Mouse (Mus musculus): ENCODE measurements around the gene C5ar1. TPM values are rescaled to one million over a fixed set of nuclear protein-coding genes. Genes with fewer than 3 reads are reported as not detected.
"Not testable (repeated sequence)": the region's sequence is repeated elsewhere in the genome, so short reads cannot be mapped to it uniquely, and the experiment has no call there.

C5ar1 gene
- polyA plus RNA-seq, 1 experiment from 2014 or later: 2.4 TPM

DNA sequence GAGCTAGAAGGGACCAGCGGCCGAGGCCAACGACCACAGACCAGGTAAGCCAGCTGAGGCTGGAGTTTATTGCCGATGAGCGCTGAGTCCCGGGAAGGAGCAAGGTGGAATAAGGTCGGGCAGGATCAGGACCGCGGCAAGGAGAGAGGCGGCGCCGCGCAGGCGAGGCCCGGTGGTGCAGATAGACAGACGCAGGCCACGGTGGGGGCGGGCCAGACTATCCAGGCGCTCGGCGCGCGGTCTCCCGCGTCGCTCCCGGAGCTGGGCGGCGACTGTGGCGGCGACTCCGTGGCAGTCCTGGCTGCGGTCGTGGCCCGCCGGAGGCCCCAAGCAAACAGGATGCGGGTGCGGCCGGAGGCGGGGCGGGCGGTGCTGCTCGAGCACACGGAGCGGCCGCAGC, 13.3 kb upstream of the C5ar1 start:
- under 1% methylated on average over 46 of the region's 46 CpGs for WGBS
- H3K4me2 ChIP-seq (replicated peaks): peak overlapping the region; percentile 95
- no peaks in the 10 kb centered on the region for H3K9me3 ChIP-seq

DNA sequence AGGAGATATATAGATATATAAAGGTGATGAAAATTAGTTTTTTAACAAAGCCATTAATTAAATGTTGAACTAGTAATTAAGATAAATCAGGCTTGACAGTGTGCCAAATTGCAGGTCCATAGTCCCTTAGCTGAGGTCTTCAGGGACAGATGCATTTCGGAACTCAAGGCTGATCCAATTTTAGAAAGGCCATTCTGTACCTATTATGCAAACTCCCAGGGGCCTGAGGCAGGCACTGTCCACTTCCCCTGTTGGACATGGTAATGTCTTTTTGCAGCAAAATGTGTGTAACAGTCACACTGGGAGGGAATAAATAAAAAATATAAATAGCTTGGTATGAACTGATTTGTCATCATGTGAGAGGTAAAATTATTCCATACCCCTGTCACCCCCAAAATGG, 11.8 kb upstream of the C5ar1 start:
- H3K36me3 ChIP-seq: peaks cover 5% of the 10 kb centered on the region
- WGBS: 69% methylated on average over 1 of the region's 1 CpGs
- H3K4me2 ChIP-seq (replicated peaks): no peak overlapping the region
- H3K4me3 ChIP-seq (replicated peaks): no peak overlapping the region
- H3K4me1 ChIP-seq (replicated peaks): peaks cover 29% of the 10 kb centered on the region
- H3K27me3 ChIP-seq (replicated peaks): no peaks in the 10 kb centered on the region
- H3K27ac ChIP-seq: no peak overlapping the region
- no peak overlapping the region for H3K9ac ChIP-seq
- no peaks in the 10 kb centered on the region for H3K9me3 ChIP-seq
- ATAC-seq: no peak

More for the DNA sequence above, 13.3 kb upstream of the C5ar1 start:
- ATAC-seq: peak; percentile 82
- Histone ChIP-seq H3K4me1 (replicated peaks) (peaks cover 30% of the 10 kb centered on the region), H3K4me3 (replicated peaks) (peak overlapping the region; percentile 67), H3K27ac (peak overlapping the region; percentile 97), H3K27me3 (replicated peaks) (no peaks in the 10 kb centered on the region), H3K9ac (peak overlapping the region; percentile 70), H3K36me3 (peaks cover 16% of the 10 kb centered on the region)

DNA sequence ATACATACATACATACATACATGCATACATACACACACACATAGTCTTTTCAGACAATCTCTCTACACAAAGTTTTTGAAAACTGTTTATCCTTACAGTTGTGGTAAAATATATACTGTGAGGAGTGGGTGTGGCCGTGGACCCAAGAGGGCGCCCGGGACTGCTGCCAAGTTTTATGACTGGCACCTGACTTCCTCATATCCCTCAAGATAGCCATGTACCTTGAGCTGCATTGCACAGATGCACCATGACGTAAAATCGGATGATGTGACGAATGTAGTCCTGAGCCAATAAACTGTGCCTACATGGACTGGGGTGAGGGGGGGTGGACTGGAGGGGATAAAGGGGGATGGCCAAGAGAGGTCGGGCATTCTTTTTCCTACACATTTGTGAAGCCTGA, 7.3 kb upstream of the C5ar1 start:
- not testable (repeated sequence) for H3K9me3 ChIP-seq; H3K4me1 ChIP-seq (replicated peaks); H3K27me3 ChIP-seq (replicated peaks); H3K4me2 ChIP-seq (replicated peaks); H3K4me3 ChIP-seq (replicated peaks); H3K9ac ChIP-seq; H3K36me3 ChIP-seq; H3K27ac ChIP-seq
- WGBS: 76% methylated on average over 7 of the region's 7 CpGs
- peak; percentile 45; the same call in 1 of the 2 replicates for ATAC-seq

DNA sequence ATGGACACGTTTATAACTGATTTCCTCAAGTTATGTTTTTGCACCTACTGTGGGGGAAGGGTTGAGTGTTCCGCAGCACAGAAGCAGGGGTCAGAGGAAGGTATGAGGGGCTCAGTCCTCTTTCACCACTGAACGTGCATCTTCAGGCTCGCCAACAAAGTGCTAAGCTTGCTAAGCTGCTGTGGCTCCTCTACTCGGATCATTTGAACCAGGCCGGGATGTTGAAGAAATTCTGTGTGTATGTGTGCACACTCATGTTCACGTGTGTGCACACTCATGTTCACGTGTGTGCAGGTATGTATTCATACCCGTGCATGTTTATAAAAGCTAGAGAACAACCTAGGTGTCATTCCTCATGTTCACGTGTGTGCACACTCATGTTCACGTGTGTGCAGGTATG, 6.5 kb upstream of the C5ar1 start:
- ATAC-seq: no peak
- Histone ChIP-seq H3K4me3 (replicated peaks) (no peak overlapping the region), H3K36me3 (no peaks in the 10 kb centered on the region), H3K9ac (no peak overlapping the region), H3K4me2 (replicated peaks) (no peak overlapping the region), H3K27ac (no peak overlapping the region), H3K4me1 (replicated peaks) (no peaks in the 10 kb centered on the region), H3K9me3 (no peaks in the 10 kb centered on the region), H3K27me3 (replicated peaks) (no peaks in the 10 kb centered on the region)
- 90% methylated on average over 11 of the region's 11 CpGs for WGBS

DNA sequence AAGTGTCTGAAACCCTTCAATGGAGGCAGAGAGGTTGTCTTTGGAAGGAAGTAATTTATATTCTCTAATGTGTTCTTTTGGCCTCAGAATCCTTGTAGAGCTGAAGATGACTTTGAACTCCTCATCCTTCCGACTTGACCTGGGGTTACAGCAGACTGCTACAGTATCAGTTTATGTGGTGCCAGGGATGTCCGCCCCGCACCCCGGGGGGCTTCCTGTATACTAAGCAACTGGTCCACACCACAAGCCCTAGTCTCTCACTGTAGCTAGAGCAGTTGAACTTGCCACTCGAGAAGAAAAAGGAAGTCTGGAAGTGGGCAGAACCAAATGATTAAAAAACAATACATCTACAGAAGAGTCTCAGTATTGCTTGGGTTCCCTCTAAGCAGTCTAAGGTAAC, 4.5 kb upstream of the C5ar1 start:
- no peak overlapping the region for H3K9ac ChIP-seq
- no peak overlapping the region for H3K27ac ChIP-seq
- WGBS: 80% methylated on average over 5 of the region's 5 CpGs

DNA sequence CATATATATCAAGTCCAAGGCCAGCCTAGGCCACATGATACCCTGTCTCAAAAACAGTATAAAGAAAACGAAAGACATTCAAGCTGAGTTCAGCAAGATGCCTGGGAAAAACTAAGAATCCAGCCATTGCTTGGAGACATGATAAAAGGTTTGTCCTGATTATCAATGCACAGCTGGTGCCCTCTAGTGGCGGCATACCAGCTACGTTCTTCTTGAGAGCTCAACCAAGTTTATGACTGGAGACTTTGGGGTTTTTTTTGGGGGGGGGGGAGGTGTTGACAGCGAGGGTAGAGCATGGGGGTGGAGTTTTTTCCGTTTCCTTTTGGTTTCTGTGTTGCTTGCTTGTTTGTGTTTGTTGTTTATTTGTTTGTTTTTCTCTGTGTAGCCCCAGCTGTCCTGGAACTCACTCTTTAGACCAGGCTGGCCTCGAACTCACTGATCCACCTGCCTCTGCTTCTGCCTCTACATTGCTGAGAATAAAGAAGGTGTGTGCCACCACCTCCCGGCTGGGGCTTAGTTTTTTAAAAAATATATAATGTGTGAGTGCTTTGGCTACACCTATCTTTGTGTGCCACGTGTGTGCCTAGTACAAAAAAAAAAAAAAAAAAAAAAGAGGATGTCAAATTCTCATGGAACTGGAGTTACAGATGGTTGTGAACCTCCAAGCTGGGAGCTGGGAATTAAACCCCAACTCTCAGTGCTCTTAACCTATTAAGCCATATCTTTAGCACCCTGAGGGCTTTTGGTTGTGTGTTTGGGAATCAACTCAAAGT, 3.9 kb upstream of the C5ar1 start:
- WGBS: 28% methylated on average over 8 of the region's 8 CpGs

More for the DNA sequence above, 4.5 kb upstream of the C5ar1 start:
- Histone ChIP-seq H3K27me3 (replicated peaks) (no peaks in the 10 kb centered on the region), H3K4me2 (replicated peaks) (no peak overlapping the region), H3K4me3 (replicated peaks) (no peak overlapping the region), H3K4me1 (replicated peaks) (no peaks in the 10 kb centered on the region), H3K36me3 (no peaks in the 10 kb centered on the region), H3K9me3 (no peaks in the 10 kb centered on the region)
- ATAC-seq: no peak

DNA sequence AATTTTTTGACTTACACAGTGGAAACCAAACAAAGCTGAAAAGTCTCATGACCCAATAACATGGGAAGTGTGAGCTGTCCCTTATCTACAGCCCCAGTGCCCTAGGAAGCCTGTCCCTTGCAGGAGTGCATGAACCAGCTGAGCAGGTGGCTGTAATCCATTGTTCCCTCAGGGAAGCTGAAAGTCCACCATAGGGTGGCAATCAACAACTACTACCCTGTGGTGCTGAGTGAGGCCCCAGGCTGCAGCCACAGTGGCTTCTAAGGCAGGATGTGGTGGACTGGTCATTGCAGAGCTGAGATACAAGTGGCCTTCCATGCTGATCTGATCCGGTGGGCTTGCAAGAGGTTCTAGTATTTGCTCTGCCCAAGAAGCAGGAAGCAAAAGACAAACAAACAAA, 1.8 kb upstream of the C5ar1 start:
- Histone ChIP-seq H3K4me3 (replicated peaks) (no peak overlapping the region), H3K27me3 (replicated peaks) (0 out of 2 replicates have a peak, but pooled peaks cover 2% of the 10 kb centered on the region), H3K9ac (no peak overlapping the region), H3K9me3 (no peaks in the 10 kb centered on the region), H3K4me2 (replicated peaks) (no peak overlapping the region), H3K27ac (no peak overlapping the region), H3K36me3 (no peaks in the 10 kb centered on the region), H3K4me1 (replicated peaks) (no peaks in the 10 kb centered on the region)
- 58% methylated on average over 1 of the region's 1 CpGs for WGBS
- peak; percentile 84 for ATAC-seq

More for the DNA sequence above, 3.9 kb upstream of the C5ar1 start:
- no peak overlapping the region for H3K9ac ChIP-seq
- H3K27me3 ChIP-seq (replicated peaks): no peaks in the 10 kb centered on the region
- no peaks in the 10 kb centered on the region for H3K9me3 ChIP-seq
- no peak overlapping the region for H3K4me2 ChIP-seq (replicated peaks)
- no peak overlapping the region for H3K4me3 ChIP-seq (replicated peaks)
- no peaks in the 10 kb centered on the region for H3K36me3 ChIP-seq
- H3K27ac ChIP-seq: no peak overlapping the region
- 0 out of 2 replicates have a peak, but pooled peaks have one; percentile 1 for ATAC-seq
- H3K4me1 ChIP-seq (replicated peaks): no peaks in the 10 kb centered on the region

DNA sequence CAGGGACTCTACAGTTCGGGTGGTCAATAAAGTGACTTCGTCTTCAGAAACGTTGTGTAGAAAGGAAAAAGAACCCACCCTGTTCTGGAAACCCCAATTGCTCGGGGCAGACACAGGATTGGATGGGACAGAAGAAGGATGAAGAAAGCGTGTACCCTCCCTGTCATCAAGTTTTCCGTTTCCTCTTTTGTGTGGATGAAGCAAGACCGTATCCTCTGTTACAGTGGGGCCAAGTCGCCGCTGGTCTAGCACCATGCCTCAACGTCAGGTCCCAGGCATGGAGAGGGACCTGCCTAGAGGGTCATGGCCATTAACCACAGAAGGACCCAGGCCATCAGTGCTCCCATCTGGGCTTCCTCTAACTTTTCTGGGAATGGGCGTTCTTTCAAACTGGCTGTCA, 1.5 kb downstream of the C5ar1 start:
- Histone ChIP-seq H3K4me1 (replicated peaks) (no peaks in the 10 kb centered on the region), H3K4me2 (replicated peaks) (no peak overlapping the region), H3K36me3 (no peaks in the 10 kb centered on the region), H3K9ac (no peak overlapping the region), H3K27ac (no peak overlapping the region), H3K27me3 (replicated peaks) (0 out of 2 replicates have a peak, but pooled peaks cover 2% of the 10 kb centered on the region), H3K9me3 (no peaks in the 10 kb centered on the region), H3K4me3 (replicated peaks) (no peak overlapping the region)
- WGBS: 85% methylated on average over 11 of the region's 11 CpGs
- ATAC-seq: no peak

DNA sequence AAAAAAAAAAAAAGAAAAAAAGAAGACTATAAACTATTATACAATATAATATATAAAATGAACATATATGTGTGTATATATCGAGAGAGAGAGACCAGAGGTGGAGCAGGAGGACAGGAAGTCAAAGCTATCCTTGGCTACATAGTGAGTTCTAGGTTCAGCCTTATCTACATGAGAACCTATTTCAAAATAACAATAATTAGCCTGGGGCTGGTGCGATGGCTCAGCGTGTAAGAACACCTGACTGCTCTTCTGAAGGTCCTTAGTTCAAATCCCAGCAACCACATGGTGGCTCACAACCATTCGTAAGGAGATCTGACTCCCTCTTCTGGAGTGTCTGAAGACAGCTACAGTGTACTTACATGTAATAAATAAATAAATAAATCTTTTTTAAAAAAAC, 3.4 kb downstream of the C5ar1 start:
- not testable (repeated sequence) for ATAC-seq; H3K4me1 ChIP-seq (replicated peaks); H3K4me3 ChIP-seq (replicated peaks); H3K27me3 ChIP-seq (replicated peaks); H3K9ac ChIP-seq; H3K9me3 ChIP-seq; H3K27ac ChIP-seq; H3K36me3 ChIP-seq; H3K4me2 ChIP-seq (replicated peaks)
- WGBS: 81% methylated on average over 4 of the region's 4 CpGs

DNA sequence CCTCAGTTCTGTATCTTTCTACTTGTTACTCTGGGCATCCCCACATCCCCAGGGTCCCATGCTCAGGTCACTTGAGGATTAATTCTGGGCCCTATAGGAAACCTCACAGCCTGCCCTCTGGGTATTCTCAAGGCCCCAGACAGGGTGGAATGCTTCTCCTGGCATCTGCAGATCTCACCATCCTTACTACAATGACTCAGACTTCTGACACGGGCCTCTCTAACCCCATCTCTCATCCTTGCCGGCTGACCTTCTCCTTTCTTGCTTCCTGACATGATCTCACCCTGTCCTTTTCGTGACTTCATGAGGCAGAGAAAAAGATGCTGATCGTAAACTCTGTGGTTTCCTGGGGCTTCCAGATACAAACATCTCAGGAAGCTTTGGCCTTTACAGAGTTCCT, 5.1 kb downstream of the C5ar1 start:
- H3K4me1 ChIP-seq (replicated peaks): no peaks in the 10 kb centered on the region
- H3K27me3 ChIP-seq (replicated peaks): 0 out of 2 replicates have a peak, but pooled peaks cover 2% of the 10 kb centered on the region
- H3K27ac ChIP-seq: no peak overlapping the region
- H3K4me2 ChIP-seq (replicated peaks): no peak overlapping the region
- H3K36me3 ChIP-seq: no peaks in the 10 kb centered on the region
- 45% methylated on average over 4 of the region's 4 CpGs for WGBS
- H3K9me3 ChIP-seq: no peaks in the 10 kb centered on the region
- ATAC-seq: no peak
- H3K4me3 ChIP-seq (replicated peaks): no peak overlapping the region
- no peak overlapping the region for H3K9ac ChIP-seq

DNA sequence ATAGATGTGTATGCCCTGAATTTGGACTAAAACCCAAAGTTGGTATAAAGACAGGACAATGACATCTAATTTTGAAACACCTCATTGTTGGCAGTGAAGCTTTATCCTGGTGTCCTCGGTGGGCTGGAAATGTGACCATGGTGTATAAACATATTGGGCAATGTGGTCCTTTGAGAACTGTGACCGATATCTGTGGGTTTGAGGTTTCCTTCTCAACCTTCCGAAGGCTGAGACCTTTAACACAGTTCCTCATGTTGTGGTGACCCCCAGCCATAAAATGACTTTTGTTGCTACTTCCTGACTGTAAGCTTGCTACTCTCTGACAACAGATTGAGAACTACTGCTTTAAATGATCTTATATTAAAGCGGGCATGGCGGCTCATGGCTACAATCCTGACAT, 8.7 kb downstream of the C5ar1 start:
- WGBS: 81% methylated on average over 5 of the region's 5 CpGs
- no peak overlapping the region for H3K4me3 ChIP-seq (replicated peaks)
- H3K9me3 ChIP-seq: no peaks in the 10 kb centered on the region
- H3K4me2 ChIP-seq (replicated peaks): no peak overlapping the region
- no peak overlapping the region for H3K27ac ChIP-seq
- no peaks in the 10 kb centered on the region for H3K4me1 ChIP-seq (replicated peaks)
- H3K36me3 ChIP-seq: no peaks in the 10 kb centered on the region
- ATAC-seq: no peak
- H3K27me3 ChIP-seq (replicated peaks): no peaks in the 10 kb centered on the region
- no peak overlapping the region for H3K9ac ChIP-seq

DNA sequence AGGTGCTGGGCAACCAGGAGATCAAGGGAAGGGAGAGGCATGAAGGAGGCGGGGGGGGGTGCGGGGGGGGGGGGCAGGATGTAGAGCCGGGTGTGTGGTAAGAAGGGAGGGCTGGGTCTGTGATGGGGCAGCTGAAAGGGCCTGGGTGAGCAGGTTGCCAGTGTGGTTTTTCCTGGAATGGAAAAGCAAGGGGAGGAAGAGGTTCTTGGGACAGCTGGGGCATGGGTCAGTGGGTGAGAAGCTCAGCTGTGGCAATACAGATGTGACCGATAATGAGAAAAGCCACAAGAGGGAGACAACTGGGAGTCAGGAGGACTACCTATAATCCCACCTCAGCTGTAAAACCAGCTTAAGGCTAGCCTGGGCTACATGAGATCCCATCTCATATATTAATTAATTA, 13.4 kb downstream of the C5ar1 start:
- no peaks in the 10 kb centered on the region for H3K27me3 ChIP-seq (replicated peaks)
- no peaks in the 10 kb centered on the region for H3K4me1 ChIP-seq (replicated peaks)
- no peak overlapping the region for H3K4me2 ChIP-seq (replicated peaks)
- ATAC-seq: no peak
- H3K27ac ChIP-seq: no peak overlapping the region
- H3K4me3 ChIP-seq (replicated peaks): no peak overlapping the region
- no peaks in the 10 kb centered on the region for H3K36me3 ChIP-seq
- H3K9me3 ChIP-seq: no peaks in the 10 kb centered on the region
- WGBS: 55% methylated on average over 1 of the region's 4 CpGs
- no peak overlapping the region for H3K9ac ChIP-seq

DNA sequence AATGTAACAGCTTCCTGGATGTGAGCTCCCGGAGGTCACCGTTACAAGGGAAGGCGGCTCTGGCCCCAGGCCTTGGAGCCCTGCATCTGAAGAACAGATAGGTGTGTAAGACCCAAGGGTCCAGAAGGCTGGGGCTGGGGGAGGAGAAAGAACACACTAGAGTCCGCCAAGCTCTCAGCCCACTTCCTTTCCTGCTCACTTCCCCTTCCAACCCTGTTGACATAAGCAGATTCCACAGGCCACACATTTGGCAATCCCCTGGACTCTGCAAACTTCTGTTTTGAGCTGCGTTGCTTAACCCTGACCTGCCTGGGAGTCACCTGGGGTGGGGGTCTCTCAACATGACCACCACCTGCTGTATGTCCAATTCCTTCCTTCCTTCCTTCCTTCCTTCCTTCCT, 15.3 kb downstream of the C5ar1 start, which contains the start of gene C5ar2:
Gene C5ar2 (minus strand): TSS at position 88 of the 400 bp plus-strand sequence.
- WGBS: 60% methylated on average over 5 of the region's 5 CpGs
- no peaks in the 10 kb centered on the region for H3K9me3 ChIP-seq
- H3K4me1 ChIP-seq (replicated peaks): no peaks in the 10 kb centered on the region
- H3K4me3 ChIP-seq (replicated peaks): no peak within 1 kb of the TSS
- H3K27ac ChIP-seq: no peak within 1 kb of the TSS
- H3K36me3 ChIP-seq: no peaks in the 10 kb centered on the region
- no peak within 1 kb of the TSS for H3K4me2 ChIP-seq (replicated peaks)
- no peak within 1 kb of the TSS for H3K9ac ChIP-seq
- H3K27me3 ChIP-seq (replicated peaks): no peaks in the 10 kb centered on the region
- ATAC-seq: no peak

All from intestine, embryonic 15.5 days (tissue).